Mouse (Mus musculus): ENCODE data around the gene Prf1.

The Prf1 gene

GRCm38 (mm10) chr10:61290016-61290415, 7.6 kb upstream of the Prf1 start:
- DNase-seq (ENCODE audit: low spot score), result no peak

GRCm38 (mm10) chr10:61290479-61290878, 7.2 kb upstream of the Prf1 start:
- DNase-seq (ENCODE audit: low spot score), result no peak

- DNase-seq (ENCODE audit: low spot score), result no peak
These were observed 3.4 kb upstream of the Prf1 start for GRCm38 (mm10) chr10:61294242-61294641.

- no peak for DNase-seq (ENCODE audit: low spot score)
These were observed 754 bp upstream of the Prf1 start for GRCm38 (mm10) chr10:61296713-61297445.

GRCm38 (mm10) chr10:61300996-61301395, 3.4 kb downstream of the Prf1 start:
- no peak for DNase-seq (ENCODE audit: low spot score)

- no peak for DNase-seq (ENCODE audit: low spot score)
These were observed 6.4 kb downstream of the Prf1 start for GRCm38 (mm10) chr10:61304046-61304445.

- DNase-seq (ENCODE audit: low spot score), result no peak
These were observed 8.4 kb downstream of the Prf1 start for GRCm38 (mm10) chr10:61305928-61306590.

- DNase-seq (ENCODE audit: low spot score), result no peak
These were observed 11.2 kb downstream of the Prf1 start for GRCm38 (mm10) chr10:61308706-61309320.

GRCm38 (mm10) chr10:61312159-61312558, 14.5 kb downstream of the Prf1 start:
- no peak for DNase-seq (ENCODE audit: low spot score)

GRCm38 (mm10) chr10:61312754-61313153, 15.1 kb downstream of the Prf1 start:
- no peak for DNase-seq (ENCODE audit: low spot score)

GRCm38 (mm10) chr10:61313750-61314149, 16.1 kb downstream of the Prf1 start:
- DNase-seq (ENCODE audit: low spot score), result no peak

- DNase-seq (ENCODE audit: low spot score), result no peak
These were observed 17.8 kb downstream of the Prf1 start for GRCm38 (mm10) chr10:61315324-61315880.

- DNase-seq (ENCODE audit: low spot score), result no peak
These were observed 20.9 kb downstream of the Prf1 start for GRCm38 (mm10) chr10:61318527-61318926.

GRCm38 (mm10) chr10:61324717-61325116, 27.1 kb downstream of the Prf1 start:
- no peak for DNase-seq (ENCODE audit: low spot score)

GRCm38 (mm10) chr10:61325782-61326328, 28.2 kb downstream of the Prf1 start:
- no peak for DNase-seq (ENCODE audit: low spot score)

GRCm38 (mm10) chr10:61327545-61327944, 29.9 kb downstream of the Prf1 start:
- no peak for DNase-seq (ENCODE audit: low spot score)

- DNase-seq (ENCODE audit: low spot score), result no peak
These were observed 31.3 kb downstream of the Prf1 start for GRCm38 (mm10) chr10:61328927-61329326.

- DNase-seq (ENCODE audit: low spot score), result no peak
These were observed 33.4 kb downstream of the Prf1 start for GRCm38 (mm10) chr10:61331046-61331445.

- no peak for DNase-seq (ENCODE audit: low spot score)
These were observed 36.9 kb downstream of the Prf1 start for GRCm38 (mm10) chr10:61334545-61334944.

GRCm38 (mm10) chr10:61336137-61336536, 38.5 kb downstream of the Prf1 start:
- DNase-seq (ENCODE audit: low spot score), result peak; percentile 75

- no peak for DNase-seq (ENCODE audit: low spot score)
These were observed 39.0 kb downstream of the Prf1 start for GRCm38 (mm10) chr10:61336592-61336991.

GRCm38 (mm10) chr10:61337665-61338064, 40.0 kb downstream of the Prf1 start:
- no peak for DNase-seq (ENCODE audit: low spot score)

- DNase-seq (ENCODE audit: low spot score), result no peak
These were observed 41.6 kb downstream of the Prf1 start for GRCm38 (mm10) chr10:61339216-61339615.
